Mouse (Mus musculus) CD8-positive naive resting alpha-beta T cell, adult 2 months (primary cell): ENCODE data around the gene Ppif.

Experiments
- DNase-seq, 2 experiments: peaks; one replicate each; pipeline ENCODE4 v3.0.0; 2022; ENCODE audit warnings: low read depth in 2 of 2, low spot score in 2 of 2

Ppif gene

GRCm38 (mm10) chr14:25694569-25694897 lies 579 bp downstream of the Ppif start:
- no peak for DNase-seq

GRCm38 (mm10) chr14:25695059-25695458 lies 1.1 kb downstream of the Ppif start:
- DNase-seq: no peak

GRCm38 (mm10) chr14:25696356-25696755 lies 2.4 kb downstream of the Ppif start:
- DNase-seq: no peak

GRCm38 (mm10) chr14:25701986-25702385 lies 8.0 kb downstream of the Ppif start:
- no peak for DNase-seq

GRCm38 (mm10) chr14:25707691-25708181 lies 13.8 kb downstream of the Ppif start:
- peak in 1 of 2 experiments; percentile 30 for DNase-seq

- DNase-seq: no peak
Measured at GRCm38 (mm10) chr14:25708451-25708850, 14.5 kb downstream of the Ppif start.

- DNase-seq: no peak
Measured at GRCm38 (mm10) chr14:25708917-25709316, 15.0 kb downstream of the Ppif start.

GRCm38 (mm10) chr14:25710073-25710472 lies 16.1 kb downstream of the Ppif start:
- no peak for DNase-seq

- DNase-seq: no peak
Measured at GRCm38 (mm10) chr14:25710681-25711080, 16.7 kb downstream of the Ppif start.

- DNase-seq: no peak
Measured at GRCm38 (mm10) chr14:25711177-25711576, 17.2 kb downstream of the Ppif start.

- no peak for DNase-seq
Measured at GRCm38 (mm10) chr14:25711602-25712001, 17.6 kb downstream of the Ppif start.

GRCm38 (mm10) chr14:25713443-25713842 lies 19.5 kb downstream of the Ppif start:
- DNase-seq: no peak

GRCm38 (mm10) chr14:25716528-25716927 lies 22.6 kb downstream of the Ppif start:
- DNase-seq: no peak

- no peak for DNase-seq
Measured at GRCm38 (mm10) chr14:25717718-25718117, 23.8 kb downstream of the Ppif start.

GRCm38 (mm10) chr14:25718471-25718870 lies 24.5 kb downstream of the Ppif start:
- DNase-seq: no peak

GRCm38 (mm10) chr14:25719371-25719770 lies 25.4 kb downstream of the Ppif start:
- DNase-seq: peak; percentile 62 to 77

GRCm38 (mm10) chr14:25720962-25721707 lies 27.2 kb downstream of the Ppif start:
- no peak for DNase-seq

- DNase-seq: no peak
Measured at GRCm38 (mm10) chr14:25725032-25725497, 31.1 kb downstream of the Ppif start.

GRCm38 (mm10) chr14:25725690-25726089 lies 31.7 kb downstream of the Ppif start:
- DNase-seq: no peak

GRCm38 (mm10) chr14:25726226-25727148 lies 32.5 kb downstream of the Ppif start:
- peak; percentile 51 to 72 for DNase-seq

- DNase-seq: no peak
Measured at GRCm38 (mm10) chr14:25727149-25727510, 33.2 kb downstream of the Ppif start.
